Mouse (Mus musculus) E14TG2a.4 (cell line): Measurements from ENCODE around the gene Fxn.

Experiments
- H3K27me3 ChIP-seq: 2 replicates; pipeline ENCODE4 v1.6.1; 2014; ENCODE audit warnings: low read length, control low read depth; ENCODE audit not compliant: insufficient read depth
- H3K36me3 ChIP-seq: 2 replicates; pipeline ENCODE4 v1.6.1; 2014; ENCODE audit warnings: low read length, control low read depth; ENCODE audit not compliant: insufficient read depth
- H3K4me1 ChIP-seq: replicated peaks from 2 replicates; pipeline ENCODE4 v1.6.1; 2014; ENCODE audit warnings: low read depth, low read length, control low read depth
- H3K4me3 ChIP-seq: replicated peaks from 2 replicates; pipeline ENCODE4 v1.5.1; 2014; ENCODE audit warnings: mild to moderate bottlenecking, low read length
- H3K9me3 ChIP-seq: 2 replicates; pipeline ENCODE4 v1.6.1; 2014; ENCODE audit warnings: low read length, control low read depth
- CTCF ChIP-seq: conservative IDR thresholded peaks from 2 replicates; pipeline ENCODE4 v1.5.1; 2014; ENCODE audit warnings: low read length
- NANOG ChIP-seq: IDR thresholded peaks from 2 replicates; pipeline ENCODE4 v1.6.1; 2014; ENCODE audit warnings: borderline replicate concordance, low read length, mixed read lengths
- POU5F1 ChIP-seq: IDR thresholded peaks from 2 replicates; pipeline ENCODE4 v1.6.1; 2014; ENCODE audit warnings: low read length, borderline replicate concordance

The Fxn gene

GRCm38 (mm10) chr19:24214939-24215338 lies 65.5 kb downstream of the Fxn start:
- Histone ChIP-seq H3K27me3 (no peaks in the 10 kb centered on the region), H3K4me3 (no peak overlapping the region), H3K9me3 (no peaks in the 10 kb centered on the region), H3K36me3 (peaks cover 54% of the 10 kb centered on the region), H3K4me1 (peaks cover 98% of the 10 kb centered on the region)
- TF ChIP-seq NANOG (no peak), CTCF (no peak), POU5F1 (no peak)

- TF ChIP-seq POU5F1 = no peak
- Histone ChIP-seq H3K36me3 (peaks cover 59% of the 10 kb centered on the region), H3K4me3 (peak overlapping the region; percentile 27; the same call in 1 of the 2 replicates), H3K27me3 (no peaks in the 10 kb centered on the region), H3K9me3 (peaks cover under 1% of the 10 kb centered on the region), H3K4me1 (peaks cover 97% of the 10 kb centered on the region)
Measured at GRCm38 (mm10) chr19:24213299-24213698, 67.1 kb downstream of the Fxn start.

- no peaks in the 10 kb centered on the region for H3K27me3 ChIP-seq
- peaks cover 65% of the 10 kb centered on the region for H3K36me3 ChIP-seq
- peaks cover 6% of the 10 kb centered on the region for H3K9me3 ChIP-seq
- no peak for TF ChIP-seq POU5F1
- TF ChIP-seq CTCF = no peak
- no peak for TF ChIP-seq NANOG
- H3K4me3 ChIP-seq = peak overlapping the region; percentile 27; the same call in 1 of the 2 replicates
- H3K4me1 ChIP-seq = peaks cover 96% of the 10 kb centered on the region
Measured at GRCm38 (mm10) chr19:24212552-24213249, 67.7 kb downstream of the Fxn start.
